Mouse (Mus musculus) fibroblast of lung, adult 2 months (primary cell): Measurements from ENCODE around the gene Thap8.

Experiments used
- DNase-seq: peaks from one replicate; pipeline ENCODE4 v3.0.0-alpha.2; 2011; ENCODE audit warnings: low read depth

Thap8 gene

GRCm38 (mm10) chr7:30318142-30318541 is 38.2 kb downstream of the Thap8 start:
- DNase-seq: no peak

- no peak for DNase-seq
These were observed 41.1 kb downstream of the Thap8 start for GRCm38 (mm10) chr7:30320946-30321345.

DNA sequence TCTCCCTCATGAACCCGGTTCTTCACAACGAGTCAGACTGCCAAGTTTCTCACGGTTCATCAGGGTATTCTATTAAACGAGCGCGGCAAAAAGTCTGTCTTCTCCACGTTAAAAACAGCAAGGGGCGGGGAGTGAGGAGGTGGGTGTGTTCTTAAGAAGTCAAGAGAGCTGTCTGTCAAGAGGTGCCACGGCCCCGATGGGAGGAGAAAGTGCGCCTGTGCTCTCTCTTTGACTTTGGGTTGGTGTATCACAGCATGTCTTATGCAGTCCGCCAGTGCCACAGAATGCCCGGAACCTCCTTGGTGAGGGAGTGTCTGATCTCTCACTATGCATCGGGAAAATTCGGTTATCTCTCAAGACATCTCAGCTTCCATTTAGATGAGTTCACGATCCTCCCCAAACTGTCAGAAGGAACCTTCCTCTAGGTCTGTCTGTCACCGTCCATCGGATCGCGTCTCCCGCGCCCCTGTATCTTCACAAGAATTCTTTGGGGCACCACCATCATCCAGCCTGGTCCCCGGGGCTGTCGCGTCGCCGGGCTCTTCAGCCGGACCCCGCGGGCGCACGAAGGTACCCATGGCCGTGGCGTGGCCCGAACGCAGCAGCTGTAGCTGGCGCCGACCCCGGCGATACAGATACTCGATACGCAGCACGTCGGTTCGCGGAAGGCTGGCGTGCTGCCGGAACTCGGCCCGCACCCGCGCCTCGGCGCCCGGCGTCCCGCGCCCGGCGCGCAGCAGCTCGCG is 41.8 kb downstream of the Thap8 start, which contains the start of gene E130208F15Rik:
Gene E130208F15Rik, plus strand, starts transcription at position 202 of the 746 bp plus-strand sequence.
- peak; percentile 70 for DNase-seq

DNA sequence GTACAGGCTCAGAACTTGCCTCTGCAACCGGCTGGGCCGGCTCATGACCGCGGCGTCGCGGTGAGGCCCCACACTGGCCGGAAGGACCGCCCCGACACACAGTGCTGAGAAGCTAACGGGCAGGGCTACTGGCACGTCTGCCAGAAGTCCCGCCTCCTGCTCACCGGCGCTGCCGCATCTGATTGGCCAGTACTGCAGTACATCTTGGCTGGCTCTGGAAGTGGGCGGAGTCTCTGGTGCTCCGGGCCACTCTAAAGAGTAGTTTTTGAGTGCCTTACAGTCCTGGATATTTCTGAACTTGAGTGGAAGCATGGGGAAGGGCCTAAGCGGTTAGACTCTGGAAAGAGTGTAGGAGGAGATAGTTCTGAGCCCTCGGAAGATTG is 42.4 kb downstream of the Thap8 start:
- DNase-seq: peak; percentile 95

DNA sequence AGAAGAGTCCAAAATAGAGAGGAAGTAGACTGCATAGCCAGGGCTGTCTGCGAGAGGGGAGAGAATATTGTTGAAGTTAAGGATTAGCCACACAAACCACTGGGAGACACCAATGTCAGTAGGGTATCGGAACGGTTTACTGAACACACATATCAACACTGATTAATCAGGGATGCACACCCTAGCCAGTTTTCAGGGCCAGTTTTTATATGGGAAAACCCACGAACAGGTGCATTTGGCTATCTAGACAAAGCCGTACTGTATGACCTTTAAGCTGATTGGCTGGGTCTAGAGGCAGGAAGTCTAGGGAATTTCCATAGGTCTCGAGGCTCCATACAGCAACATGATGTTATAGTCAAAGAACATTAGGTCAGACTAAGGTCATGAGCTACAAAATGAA is 43.0 kb downstream of the Thap8 start:
- DNase-seq: no peak

- DNase-seq: no peak
These were observed 43.9 kb downstream of the Thap8 start, which contains the start of gene Sdhaf1 for GRCm38 (mm10) chr7:30323795-30324194. Gene Sdhaf1 (minus strand): TSS chr7:30323895.

- DNase-seq: no peak
These were observed 44.5 kb downstream of the Thap8 start for GRCm38 (mm10) chr7:30324300-30324944.

DNA sequence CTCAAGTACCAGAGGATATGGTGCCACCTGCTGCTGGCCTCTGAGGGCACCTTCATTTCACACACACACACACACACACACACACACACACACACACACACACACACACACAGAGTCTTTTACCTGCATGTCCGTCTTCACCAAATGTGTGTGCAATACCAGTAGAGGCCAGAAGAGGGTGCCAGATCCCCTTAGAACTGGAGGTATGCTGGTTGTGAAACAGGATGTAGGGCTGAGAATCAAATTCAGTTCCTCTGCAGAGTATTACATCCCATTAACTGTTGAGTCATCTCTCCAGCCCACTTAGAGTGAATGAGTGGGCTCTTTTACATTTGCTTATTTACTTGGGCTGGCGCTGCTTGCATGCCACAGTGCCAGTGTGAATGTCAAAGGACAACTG is 45.5 kb downstream of the Thap8 start:
- DNase-seq: no peak

DNA sequence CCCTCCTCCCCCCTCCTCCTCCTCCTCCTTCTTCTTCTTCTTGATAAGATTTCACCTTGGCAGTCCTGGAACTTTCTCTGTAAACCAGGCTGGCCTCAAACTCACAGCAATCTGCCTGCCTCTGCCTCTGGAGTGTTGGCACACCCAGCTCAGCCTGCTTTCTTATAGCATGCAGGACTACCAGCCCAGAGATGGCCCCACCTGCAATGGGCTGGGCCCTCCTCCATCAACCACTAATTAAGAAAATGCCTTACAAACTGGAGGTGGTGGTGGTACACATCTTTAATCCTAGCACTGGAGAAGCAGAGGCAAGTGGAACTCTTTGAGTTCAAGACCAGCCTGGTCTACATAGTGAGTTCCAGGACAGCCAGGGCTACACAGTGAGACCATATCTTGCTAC is 46.5 kb downstream of the Thap8 start:
- no peak for DNase-seq

GRCm38 (mm10) chr7:30327140-30327539 is 47.2 kb downstream of the Thap8 start:
- DNase-seq: no peak

DNA sequence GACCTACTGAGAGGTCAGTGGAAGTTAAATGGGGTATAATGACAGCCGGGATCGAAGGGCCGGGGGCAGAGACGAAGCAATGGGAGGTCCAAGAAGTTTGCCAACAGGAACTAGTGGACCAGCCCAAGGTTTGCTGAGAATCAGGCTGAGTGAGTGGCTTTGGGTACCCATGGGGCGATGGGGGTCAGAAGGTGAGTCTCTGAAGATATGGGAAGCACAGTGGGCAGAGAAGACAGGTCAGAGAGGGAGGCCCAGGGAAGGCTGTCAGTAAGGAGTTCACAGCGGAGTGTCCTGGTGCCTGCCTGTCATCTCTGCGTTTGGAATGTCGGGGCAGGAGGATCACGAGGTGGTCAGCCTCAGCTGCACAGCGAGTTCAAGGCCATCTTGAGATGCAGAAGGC is 48.5 kb downstream of the Thap8 start:
- DNase-seq: no peak

DNA sequence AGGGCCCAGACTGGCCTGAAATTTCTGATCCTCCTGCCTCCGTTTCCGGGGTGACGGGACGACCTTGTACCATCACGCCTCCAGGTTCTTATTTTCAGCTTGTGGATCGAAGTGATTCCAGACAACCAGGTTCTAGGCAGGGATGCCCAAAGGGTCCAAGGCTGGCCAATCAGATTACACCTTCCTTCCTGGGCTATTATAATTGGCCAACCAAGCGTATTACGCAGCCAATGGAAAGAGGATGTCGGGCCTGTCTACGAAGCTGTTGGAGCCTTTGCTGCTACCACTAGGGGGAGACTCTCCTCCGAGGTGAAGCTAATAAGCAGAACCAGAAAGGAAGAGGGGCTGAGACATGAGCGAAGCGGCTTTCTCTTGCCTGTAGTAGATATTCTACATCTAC is 52.0 kb downstream of the Thap8 start:
- DNase-seq: peak; percentile 63

DNA sequence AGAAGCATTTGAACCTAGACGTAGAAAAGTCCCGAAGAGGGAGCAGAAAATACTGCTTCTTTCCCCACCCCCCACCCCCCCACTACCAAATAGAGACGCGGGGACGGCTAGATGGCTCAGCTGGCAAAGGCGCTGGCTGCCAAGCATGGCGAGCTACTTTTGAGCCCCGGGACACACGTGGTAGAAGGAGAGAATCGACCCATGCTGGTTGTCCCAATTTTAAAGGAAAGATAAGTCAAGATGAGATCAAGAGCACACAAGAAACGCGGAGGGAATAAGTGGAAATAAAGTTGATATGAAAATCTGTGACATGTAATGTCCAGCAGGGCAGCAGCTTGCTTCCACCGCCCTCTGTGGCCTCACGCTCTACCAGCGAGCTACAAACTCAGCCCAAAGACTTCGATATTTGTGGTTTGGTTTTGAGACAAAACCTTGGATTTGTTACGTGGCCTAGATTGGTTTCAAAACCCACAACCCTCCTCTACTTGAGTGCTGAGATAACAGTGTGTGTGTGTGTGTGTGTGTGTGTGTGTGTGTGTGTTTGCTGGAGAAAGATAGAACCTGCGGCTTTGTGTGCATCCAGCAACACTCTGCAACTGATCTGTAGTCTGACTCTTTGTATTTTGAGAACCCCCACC is 52.8 kb downstream of the Thap8 start:
- no peak for DNase-seq

- DNase-seq: no peak
These were observed 53.5 kb downstream of the Thap8 start for GRCm38 (mm10) chr7:30333436-30333835.

DNA sequence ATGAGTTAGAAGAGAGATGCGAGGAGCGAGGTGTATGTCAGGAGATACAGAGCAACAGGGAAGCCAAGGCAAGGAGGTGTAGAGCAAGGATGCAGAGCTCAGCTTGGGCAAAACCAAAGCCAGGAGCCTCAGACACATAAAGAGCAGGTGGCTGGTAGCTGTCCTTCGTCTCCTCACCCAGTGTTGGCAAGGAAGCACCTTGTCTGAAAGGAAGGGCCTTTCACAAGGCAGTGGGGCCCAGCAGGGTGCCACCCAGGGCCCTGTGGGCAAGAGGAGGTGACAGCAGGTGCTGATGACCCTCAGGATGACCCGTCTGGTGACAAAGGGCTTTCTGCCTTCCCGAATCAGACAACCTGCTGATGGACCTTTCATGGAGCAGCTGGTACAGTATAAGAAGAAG is 54.7 kb downstream of the Thap8 start:
- no peak for DNase-seq

GRCm38 (mm10) chr7:30335688-30336087 is 55.8 kb downstream of the Thap8 start:
- no peak for DNase-seq

DNA sequence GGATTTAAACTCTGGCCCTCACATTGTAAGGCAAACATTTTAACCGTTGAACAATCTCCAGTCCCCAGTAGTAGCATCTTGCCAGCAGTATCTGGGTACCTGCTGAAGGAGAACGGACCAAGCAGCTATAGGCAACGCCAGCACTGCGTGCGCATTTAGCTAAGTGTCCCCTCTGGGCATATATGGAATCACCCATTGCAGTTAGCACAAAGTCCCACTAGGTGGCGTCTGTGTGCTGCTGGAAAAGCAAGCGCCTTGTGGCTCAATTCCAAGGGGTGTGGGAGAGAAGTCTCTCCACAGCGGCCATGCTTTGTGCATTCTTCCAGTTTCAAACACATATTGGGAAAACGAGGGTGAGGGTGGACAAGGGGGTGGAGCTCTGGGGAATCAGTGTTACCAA is 56.5 kb downstream of the Thap8 start:
- peak; percentile 49 for DNase-seq

DNA sequence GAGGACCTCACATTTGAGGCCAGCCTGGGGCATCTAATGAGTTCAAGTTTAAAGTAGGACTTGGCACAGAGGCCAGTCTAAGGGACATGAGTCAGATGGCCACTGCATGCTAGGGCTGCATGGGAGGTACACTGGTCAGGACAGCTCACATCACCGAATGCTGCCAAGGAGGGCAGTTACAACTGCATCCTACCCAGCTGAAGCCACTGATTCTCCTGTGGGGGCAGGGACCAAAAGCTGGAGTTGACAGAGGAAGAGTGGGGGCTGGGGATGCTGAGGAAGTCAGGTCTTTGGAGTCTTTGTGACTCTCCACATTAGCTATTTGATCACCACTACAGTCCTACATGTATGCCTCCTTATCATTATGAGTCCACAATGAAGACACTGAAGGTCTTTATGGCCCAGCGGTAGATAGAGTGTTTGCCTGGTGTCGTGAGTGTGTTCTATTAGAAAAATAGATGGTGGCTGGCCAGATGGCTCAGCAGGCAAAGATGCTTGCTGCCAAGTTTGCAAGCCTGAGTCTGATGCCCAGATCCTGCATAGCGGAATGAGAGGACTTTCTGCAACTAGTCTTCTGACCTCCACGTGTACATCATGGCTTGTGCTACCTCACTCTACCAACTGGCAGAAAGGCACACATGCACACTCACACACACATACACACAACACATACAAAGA is 59.7 kb downstream of the Thap8 start:
- no peak for DNase-seq
